Mouse (Mus musculus) kidney, adult 11 months (tissue): ENCODE measurements around the gene Zfp853.

ENCODE experiments used
- DNase-seq: peaks from one replicate; pipeline ENCODE4 v3.0.0; 2022

Zfp853 gene

DNA sequence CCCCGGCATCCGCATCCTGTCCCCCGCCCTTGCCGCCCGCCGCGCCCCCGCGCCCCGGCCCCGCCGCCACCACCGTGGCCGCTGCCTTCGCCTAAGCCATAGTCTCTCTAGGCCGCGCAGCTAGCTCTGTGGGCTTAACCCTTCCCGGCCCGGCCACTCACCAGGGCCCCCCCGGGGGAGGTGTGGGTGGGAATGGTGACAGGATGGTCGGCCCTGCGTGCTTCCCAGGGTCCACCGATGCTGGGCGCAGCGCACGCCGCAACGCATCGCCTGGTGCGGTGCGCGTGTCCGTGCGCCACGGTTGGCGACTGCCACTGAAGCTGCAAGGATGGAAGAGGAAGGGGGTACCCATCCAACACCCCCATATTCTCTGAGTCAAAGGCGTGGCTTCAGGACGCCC is at the start of gene Zfp853:
Gene Zfp853, minus strand, starts transcription at position 220 of the 400 bp plus-strand sequence.
- DNase-seq, result no peak

DNA sequence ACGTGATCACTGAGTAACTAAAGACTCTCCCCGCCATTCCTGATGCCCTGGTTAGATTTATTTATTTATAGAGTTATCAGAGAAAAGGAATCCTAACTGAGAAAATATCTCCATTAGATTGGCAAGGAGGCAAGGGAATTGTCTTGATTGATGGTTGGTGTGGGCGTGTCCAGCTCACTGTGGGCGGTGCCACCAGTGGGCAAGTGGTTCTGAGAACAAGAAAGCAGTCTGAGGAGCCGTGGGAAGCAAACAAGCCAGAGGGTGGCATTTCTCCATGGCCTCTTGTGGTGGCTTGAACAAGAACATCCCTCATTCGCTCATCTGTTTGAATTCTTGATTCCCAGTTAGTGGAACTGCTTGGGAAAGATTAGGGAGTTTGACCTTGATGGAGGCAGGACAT is 46.2 kb upstream of the Zfp853 start:
- no peak for DNase-seq

DNA sequence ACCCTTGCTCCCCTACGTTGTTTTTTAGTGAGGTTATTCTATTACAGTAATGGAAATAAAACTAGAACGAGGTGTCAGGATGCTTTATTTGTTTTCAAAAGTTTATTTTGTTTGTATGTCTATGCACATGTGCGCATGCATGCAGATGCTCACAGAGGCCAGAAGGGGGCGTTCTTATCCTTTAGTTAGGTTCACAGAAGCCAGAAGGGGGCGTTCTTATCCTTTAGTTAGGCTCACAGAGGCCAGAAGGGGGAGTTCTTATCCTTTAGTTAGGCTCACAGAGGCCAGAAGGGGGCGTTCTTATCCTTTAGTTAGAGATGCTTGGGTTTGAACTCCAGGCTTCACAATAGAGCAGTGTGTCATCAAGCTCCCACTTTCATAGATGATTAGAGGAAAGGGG is 43.1 kb upstream of the Zfp853 start:
- no peak for DNase-seq

DNA sequence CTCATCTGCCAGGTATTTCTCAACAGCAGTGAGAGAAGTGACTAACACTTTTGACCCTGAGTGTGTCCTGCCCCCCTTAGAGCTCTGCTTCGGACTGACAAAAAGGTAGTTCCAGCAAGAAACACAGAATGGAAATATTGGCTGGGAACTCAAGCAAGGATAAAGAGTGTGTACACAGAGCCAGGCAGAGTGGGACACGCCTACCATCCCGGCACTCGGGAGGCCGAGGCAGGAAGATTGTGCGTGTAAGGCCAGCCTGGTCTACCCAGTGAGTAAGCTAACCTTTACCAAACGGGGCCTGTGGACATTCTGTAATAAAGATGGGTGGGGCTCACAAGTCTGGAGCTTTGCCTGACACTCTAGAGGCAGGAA is 41.7 kb upstream of the Zfp853 start:
- no peak for DNase-seq

DNA sequence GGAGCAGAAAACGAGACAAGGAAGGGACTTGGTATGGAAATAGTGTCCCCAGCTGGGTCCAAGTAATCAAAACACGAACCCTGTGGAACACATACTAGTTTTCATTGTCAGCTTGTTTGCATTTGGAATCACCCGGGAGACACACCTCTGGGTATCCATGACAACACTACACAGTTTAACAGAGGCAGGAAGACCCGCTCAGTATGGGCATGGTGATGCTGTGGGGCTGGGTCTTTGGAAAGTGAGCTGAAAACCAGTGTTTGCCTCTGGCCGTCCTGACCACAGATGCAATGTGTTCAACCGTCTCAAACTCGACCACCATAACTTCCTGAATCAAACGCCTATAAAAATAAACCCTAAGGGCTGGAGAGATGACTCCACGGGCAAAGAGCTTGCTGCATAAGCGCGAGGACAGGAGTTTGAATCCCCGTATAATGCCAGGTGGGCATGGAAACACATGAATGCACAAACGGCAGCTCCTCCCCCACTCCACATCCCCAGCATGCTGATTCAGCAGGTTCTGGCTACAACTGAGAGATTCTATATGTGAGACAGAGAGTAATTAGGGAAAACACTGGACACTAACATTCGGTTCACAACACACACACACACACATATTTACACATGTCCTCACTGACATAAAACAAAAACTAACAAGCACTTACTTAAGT is 41.1 kb upstream of the Zfp853 start:
- no peak for DNase-seq

DNA sequence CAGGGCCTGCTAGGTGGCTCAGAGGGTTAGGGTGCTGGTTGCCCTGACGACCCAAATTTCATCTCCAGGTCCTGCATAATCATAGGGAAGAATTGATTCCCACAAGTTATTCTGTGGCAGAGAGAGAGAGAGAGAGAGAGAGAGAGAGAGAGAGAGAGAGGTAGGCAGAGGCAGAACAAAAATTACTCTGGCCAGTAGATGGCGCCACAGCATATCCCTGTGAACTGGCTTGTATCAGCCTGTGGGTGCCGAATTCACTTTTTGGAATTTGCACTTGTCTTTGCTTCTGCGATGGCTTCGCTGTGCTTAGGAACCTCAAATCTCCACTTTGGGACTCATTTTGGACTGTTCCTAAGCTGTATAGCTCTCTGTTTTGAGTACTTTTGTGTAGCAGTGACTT is 40.4 kb upstream of the Zfp853 start:
- peak; percentile 45 for DNase-seq

DNA sequence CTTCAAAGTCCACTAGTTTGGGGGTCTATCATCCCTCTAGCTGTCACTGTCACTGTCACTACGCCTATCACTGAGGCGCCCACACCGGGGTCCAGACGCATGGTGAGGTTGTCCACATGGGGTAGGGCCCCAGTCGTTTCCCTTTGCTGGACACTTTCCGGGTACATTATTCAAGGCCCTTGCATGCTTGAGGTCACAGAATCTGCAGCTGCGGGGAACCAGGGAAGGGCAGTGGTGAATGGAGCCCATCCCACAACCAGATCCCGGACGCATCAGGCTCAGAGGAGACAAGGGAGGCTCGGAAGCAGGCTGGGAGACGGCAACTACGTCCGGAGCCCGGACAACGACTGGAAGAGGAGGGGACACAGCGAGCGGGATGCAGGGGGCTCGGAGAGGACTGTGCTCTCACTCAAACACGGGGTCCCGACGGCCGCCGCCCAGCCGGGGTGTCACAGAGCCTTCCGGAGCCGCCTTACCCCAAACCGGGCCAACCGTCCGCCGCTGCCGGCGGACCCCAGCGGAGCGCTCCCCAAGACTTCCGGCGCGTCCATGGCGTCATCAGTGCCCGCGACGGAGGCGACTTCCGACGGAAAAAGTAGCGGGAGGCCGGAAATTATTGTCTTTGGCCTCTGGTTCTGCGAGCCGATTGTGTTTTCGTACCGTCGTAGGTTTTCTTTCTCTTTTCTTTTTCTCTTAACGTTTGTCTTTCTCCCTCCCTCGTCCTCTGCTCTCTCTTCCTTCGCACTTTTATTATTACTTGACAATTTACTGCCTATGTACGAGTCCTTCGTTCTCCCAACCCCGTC is 35.5 kb upstream of the Zfp853 start, which contains the start of gene Zdhhc4:
Gene Zdhhc4, minus strand, starts transcription at position 567 of the 806 bp plus-strand sequence.
- DNase-seq, result peak; percentile 75

DNA sequence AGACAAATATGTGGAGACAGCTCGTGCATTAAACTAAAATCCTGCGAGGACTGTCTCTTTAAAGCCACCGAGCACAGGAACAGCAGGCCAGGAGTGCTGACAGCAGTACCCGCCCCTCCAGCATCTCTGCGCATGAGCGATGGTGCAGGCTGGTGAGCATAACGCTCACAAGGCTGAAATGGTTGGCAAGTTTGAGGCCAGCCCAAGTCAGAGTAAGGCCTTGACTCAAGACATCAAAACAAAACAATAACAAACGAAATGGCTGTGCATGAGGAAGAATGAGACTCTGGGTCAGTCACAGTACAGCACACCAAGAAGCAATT is 23.8 kb upstream of the Zfp853 start:
- peak; percentile 60 for DNase-seq

DNA sequence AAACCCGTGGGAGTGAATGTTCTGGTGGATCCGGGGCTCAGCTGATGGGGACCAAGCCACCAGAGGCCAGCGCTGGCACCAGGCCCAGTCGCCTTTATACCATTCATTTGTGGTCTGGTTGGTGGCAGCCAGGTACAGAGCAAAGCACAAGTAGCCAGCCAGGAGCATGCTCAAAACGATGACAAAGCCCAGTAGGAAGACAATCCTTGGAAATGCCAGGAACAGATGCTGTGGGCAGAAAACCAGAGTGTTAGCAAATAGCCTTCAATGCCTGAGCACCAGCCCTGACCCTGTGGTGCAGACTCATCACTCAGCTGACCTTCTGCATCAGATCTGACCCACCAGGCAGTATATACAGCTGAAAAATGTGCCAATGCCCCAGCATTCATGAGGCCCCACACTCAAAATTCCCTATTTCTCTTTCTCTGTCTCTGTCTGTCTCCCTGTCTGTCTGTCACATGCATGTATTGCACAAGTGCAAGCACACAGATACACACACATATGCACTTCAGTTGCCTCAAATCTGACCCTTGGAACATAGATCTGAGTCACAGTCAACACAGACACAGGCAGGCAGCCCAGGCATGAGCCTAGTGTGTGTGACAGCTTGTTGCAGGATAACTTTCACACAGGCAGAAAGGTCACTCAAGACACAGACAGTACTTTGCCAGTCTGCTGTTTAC is 23.3 kb upstream of the Zfp853 start:
- DNase-seq, result no peak

DNA sequence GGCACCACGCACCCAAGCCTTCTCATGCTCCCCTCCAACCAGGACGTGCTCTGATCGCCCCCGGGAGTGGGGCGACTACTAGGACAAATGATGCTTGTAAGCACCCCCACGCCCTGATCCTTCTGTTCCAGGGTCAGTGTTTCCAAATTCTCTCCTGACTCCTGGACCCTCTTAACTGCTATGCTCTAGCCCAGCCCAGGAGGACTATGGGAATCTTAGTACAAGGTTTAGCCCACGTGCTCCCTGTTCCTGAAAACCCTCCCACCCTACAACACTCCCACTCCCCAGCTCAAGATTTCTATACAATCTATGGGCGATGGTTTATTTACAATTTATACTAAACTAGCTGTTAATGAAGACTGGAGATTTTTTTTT is 22.1 kb upstream of the Zfp853 start:
- no peak for DNase-seq

DNA sequence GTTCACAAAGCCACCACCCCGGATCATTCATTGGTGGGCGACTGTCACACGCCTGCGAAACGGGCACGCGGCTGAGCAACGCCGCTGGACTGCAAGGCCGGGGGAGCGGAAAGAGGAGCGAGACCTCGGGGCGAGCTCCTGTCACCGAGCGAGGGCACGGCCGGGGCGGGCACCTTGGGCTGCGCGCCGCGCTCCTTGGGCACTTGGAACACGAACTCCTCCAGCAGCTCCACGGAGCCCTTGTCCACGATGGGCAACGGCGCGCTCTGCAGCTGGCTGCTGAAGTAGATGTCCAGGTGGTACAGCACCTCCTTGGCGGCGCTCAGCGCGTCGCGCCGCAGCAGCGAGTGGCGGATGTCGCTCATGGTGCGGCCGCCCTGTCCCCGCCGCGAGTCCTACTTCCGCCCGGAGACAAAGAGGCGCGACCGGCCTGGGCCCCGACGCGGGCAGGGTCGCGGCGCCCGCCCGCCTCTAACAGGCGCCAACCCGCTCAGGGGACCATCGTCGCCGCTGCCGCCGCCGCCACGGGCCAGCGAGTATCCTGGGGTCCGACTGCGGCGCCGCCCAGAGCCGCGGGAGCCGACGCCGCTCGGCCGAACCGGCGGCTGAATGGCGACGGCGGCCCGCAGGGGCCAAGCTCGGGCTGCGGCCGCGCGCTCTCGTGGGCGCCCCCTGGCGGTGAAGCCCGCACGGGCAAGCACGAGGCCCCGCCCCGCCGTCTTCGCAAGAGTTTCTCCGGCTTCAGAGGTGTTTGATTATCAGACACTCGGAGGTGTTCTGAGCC is 21.5 kb upstream of the Zfp853 start, which contains the start of gene E130309D02Rik:
Gene E130309D02Rik, minus strand, starts transcription at position 631 of the 784 bp plus-strand sequence.
- DNase-seq, result peak; percentile 81

DNA sequence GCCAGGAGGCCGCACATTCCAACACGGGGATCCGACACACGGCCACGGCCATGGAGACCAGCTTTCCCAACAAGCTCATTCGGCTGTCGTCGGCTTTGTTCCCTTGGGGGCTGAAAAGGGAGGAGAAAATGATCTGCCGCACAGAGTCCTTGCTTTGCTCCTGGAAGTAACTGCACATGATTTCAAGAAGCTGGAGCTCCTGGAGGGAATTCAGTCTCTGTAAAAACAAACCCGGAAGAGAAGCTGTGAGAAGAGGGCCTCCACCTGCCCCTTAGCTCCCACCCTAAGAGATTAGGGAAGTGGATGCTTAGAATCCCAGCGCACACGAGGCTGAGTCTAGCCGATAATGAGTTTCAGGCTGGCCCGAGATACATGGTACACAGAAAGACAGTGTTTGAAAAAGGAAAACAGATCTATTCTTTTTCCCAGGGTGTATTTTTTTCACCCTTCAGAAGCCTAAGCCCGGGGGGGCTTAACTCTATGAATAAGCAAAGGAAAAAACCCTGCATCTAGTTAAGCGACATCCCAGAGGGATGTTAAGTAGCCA is 20.8 kb upstream of the Zfp853 start:
- DNase-seq, result no peak

DNA sequence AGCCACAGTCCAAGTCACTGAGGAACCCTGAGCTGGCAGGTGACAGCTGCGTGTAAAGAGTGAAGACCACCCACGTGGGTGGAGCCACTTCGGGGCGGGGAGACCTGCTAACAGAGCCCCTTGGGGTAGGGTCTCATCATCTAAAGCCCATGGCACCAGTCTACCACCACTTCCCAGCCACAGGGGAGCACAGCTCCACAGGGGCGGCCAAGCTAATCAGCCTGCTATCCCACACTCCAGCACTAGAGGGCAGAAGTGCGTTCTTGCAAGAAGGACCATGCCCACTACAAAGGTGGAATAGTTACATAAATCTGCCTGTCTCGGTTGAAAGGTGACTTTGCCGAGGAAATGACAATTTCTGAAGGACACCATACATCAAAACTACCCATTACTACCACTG is 18.5 kb upstream of the Zfp853 start:
- peak; percentile 80 for DNase-seq

DNA sequence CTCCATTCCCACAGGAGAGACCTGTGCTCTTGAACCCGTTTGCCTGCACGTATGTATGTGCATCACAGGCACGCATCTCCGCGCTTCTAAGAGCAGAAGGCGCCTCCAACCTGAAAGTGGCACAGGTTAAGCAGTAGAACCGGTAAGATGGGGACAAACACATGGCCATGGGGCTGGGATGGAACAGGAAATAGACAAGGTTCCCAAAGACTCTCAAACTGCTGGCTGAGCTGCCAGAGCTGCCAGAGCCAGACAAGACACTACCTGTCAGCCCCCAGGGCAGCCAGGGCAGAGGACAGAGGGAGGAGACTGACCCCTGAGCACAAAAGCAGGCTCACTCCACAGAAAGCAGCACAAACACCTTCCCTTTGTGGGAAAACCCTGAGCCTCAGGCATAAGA is 16.5 kb upstream of the Zfp853 start:
- DNase-seq, result no peak

DNA sequence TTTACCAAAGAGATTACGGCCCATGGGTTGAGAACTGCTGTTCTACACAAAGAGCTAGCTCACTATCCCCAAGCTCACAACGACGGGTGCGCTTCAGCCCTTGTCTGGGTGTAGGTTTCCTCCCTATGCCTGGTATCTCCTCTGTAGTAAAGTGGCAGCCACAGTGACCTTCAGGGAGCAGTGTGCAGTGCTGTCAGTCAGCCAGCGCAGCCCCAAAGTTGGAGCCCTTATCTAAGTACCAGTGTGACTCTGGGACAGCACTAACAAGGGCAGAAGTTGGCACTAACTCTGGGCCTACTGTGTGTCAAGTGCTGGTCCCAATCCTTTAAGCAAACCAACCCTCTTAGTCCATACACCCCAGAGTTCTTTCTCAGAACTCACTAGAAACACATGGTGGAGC is 15.4 kb upstream of the Zfp853 start:
- no peak for DNase-seq

DNA sequence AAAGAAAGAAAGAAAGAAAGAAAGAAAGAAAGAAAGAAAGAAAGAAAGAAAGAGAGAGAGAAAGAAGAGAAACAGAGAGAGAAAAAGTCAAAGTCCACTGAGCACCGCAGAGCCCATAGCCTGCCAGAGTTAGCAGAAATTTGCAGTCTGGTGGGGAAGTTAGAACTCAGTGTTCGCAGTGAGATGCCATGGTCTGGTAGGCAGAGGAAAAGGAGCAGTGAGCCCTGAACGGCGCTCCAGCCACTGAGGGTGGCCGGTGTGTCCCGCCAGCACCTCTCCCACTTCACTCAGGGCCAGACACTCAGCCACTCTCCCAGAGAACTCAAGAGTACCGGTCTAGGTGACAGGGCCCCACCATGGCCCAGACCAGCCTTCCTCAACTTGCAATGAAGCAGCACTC is 10.8 kb upstream of the Zfp853 start:
- no peak for DNase-seq

DNA sequence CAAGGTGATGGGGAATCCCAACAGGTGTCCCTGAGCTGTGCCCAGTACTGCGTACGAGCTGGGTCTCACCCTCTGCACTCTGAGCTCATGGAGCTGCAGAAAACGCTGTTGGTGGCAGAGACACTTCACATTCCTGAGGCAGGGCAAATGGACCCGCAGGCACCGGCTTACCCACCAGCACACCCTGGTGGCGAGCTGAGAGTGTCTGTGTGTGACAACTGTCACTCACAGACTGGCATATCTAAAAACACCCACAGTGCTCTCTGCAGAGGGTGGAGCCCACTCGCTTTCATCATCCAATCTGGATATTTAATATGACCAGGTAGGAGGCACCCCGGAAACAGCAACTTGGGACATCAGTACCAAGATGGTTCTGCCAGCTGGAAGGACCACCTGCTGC is 7.9 kb upstream of the Zfp853 start:
- DNase-seq, result no peak

DNA sequence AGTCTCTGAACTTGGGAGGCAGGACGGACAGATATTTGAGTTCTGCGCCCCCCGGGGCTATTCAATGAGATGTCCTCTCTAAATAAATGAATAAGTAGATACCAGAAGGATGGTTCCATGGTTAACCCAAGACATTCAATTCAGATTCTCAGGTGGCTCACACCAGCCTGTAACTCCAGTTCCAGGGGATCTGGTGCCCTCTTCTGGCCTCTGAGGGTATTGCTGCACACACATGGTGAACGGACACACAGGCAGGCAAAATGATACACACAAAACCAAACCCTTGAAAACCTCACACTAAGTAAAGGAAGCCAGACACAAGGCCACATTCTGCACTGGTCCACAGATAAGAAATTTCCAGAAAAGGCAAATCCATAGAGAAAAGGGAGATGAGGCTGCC is 6.3 kb upstream of the Zfp853 start:
- peak; percentile 34 for DNase-seq

DNA sequence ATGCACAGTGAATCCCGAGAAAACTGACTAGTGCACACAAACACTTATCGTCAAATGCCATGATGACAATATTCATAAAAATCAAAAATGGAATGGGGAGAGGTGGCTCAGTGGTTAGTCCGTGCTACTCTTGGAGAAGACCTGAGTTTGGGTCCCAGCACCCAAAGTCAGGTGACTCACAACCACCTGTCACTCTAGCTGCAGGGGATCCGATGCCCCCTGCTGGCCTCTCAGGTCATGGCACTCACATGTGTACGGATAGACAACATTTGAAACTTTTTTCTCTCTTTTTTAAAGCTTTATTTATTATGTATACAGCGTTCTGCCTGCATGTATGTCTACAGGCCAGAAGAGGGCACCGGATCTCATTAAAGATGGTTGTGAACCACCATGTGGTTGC is 5.0 kb upstream of the Zfp853 start:
- no peak for DNase-seq

DNA sequence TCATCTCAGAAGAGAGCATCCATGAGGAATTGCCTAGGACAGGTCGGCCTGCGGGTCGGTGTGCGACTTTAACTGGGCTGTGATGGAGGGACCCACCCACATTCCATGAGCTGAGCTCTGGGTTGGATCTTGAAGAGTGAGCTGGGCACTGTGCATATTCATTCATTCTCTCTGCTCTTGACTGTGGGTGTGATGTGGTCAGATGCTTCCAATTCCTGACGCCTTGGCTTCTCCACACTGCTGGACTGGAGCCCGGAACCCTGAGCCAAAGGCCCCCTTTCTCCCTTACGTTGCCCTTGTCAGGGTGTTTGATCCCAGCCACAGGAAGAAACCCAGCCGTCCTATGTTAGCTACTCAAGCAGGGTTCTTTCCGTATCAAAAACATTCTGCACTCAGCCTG is 4.6 kb upstream of the Zfp853 start:
- DNase-seq, result no peak

DNA sequence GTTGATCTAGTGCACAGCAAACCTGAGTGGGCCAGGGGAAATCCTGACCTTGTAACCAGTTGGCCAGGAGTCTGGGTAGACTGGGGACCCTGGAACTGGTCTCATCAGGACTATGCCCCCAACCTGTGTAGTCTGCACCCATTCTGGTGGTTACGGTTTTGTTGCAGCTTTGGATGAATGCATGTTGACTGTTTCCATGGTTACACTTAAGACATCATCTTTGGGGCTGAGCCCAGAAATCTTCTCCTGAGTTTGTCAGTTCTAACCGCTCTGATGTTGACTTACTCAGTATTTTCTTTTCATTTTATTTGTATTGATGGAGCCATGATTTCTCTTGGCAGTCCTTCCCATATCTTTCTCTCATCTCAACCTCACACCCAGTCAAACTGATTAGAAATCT is 1.9 kb upstream of the Zfp853 start:
- no peak for DNase-seq

DNA sequence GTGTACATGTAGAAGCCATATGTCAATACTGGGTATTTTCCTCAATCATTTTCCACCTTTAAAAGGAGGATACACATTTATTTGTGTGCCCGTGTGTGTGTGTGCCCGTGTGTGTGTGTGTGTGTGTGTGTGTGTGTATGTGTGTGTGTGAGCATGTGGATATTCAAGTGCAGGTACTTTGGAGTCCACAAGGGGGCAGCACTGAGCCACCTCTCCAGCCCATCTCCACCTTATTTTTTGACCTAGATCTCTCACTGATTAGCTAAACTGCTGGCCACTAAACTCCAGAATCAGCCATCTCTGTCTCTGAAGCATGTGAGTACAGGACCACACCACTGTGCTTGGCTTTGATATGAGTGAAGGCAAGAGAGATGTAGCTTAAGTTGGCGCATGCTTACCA is 1.4 kb upstream of the Zfp853 start:
- no peak for DNase-seq

DNA sequence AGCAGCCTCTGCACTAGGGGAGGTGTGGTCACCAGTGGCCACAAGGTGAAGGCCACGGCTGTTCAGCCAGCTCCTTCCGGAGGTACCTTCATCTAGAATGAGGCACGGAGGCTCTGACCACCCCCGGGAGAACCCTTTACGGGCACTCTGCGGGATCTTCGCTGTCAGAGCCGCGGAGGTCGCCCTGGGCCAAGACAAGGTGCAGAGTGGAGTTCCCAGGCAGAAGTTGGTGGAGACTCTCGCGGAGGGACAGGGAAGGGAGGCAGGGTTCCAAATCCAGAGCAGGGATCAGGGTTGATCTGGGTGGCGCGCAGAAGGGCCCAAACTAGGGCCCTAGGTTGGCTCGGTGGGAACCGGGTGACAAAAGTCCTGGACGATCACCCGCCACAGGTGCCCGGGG is 544 bp downstream of the Zfp853 start:
- no peak for DNase-seq
